Mouse (Mus musculus) heart, embryonic 13.5 days (tissue): ENCODE data around the gene Elmod1. TPM values are rescaled to one million over a fixed set of nuclear protein-coding genes. Genes with fewer than 3 reads are reported as not detected.

Experiments used
- ATAC-seq: fragments of 200-750 bp; cut with Nextera tagmentation; 2 replicates; pipeline ENCODE4 v1.8.0; 2017; ENCODE audit warnings: moderate TSS enrichment; ENCODE audit not compliant: insufficient number of reproducible peaks, low FRiP score, low TSS enrichment; ENCODE audit errors: extremely low read depth
- H3K27ac ChIP-seq: fragments of 300-500 bp; sonication (generic); replicated peaks from 2 replicates; pipeline ENCODE4 v1.5.1; 2015; ENCODE audit warnings: moderate library complexity, mild to moderate bottlenecking, inconsistent platforms
- H3K27me3 ChIP-seq: fragments of 300-500 bp; sonication (generic); replicated peaks from 2 replicates; pipeline ENCODE4 v1.6.1; 2015; ENCODE audit warnings: mild to moderate bottlenecking, inconsistent platforms
- H3K36me3 ChIP-seq: fragments of 300-500 bp; sonication (generic); 2 replicates; pipeline ENCODE4 v1.6.1; 2015; ENCODE audit warnings: mild to moderate bottlenecking, inconsistent platforms
- H3K4me1 ChIP-seq: fragments of 300-500 bp; sonication (generic); 2 replicates; pipeline ENCODE4 v1.6.1; 2015; ENCODE audit warnings: inconsistent platforms
- H3K4me2 ChIP-seq: fragments of 300-500 bp; sonication (generic); 2 replicates; pipeline ENCODE4 v1.6.1; 2015; ENCODE audit warnings: inconsistent platforms, mild to moderate bottlenecking, moderate library complexity
- H3K4me3 ChIP-seq: fragments of 300-500 bp; sonication (generic); 2 replicates; pipeline ENCODE4 v1.5.1; 2015; ENCODE audit warnings: moderate library complexity, mild to moderate bottlenecking, inconsistent platforms
- H3K9ac ChIP-seq: fragments of 300-500 bp; sonication (generic); 2 replicates; pipeline ENCODE4 v1.6.1; 2015; ENCODE audit warnings: inconsistent platforms, mild to moderate bottlenecking, moderate library complexity
- H3K9me3 ChIP-seq: fragments of 300-500 bp; sonication (generic); 2 replicates; pipeline ENCODE4 v1.6.1; 2016; ENCODE audit warnings: inconsistent platforms
- WGBS: fragments of 180-500 bp; shearing (Covaris S2); methylation state at CpG from one replicate; pipeline ENCODE4 v1.1.7; 2015; ENCODE audit warnings: mixed read lengths; 5-methylcytosine and 5-hydroxymethylcytosine counted together
- polyA plus RNA-seq: library from polyadenylated mRNA; unstranded; fragments of >200 nt; fragmentation: Nextera tagmentation; extraction: Ambion mirVana; gene quantifications from 2 replicates; pipeline ENCODE4 v1.2.1, GENCODE M21; 2015

Elmod1 gene
- polyA plus RNA-seq, 1 experiment from 2014 or later = not detected

- H3K9ac ChIP-seq = no peak overlapping the region
- 55% methylated on average over 9 of the region's 9 CpGs for WGBS
- H3K4me3 ChIP-seq = no peak overlapping the region
- H3K9me3 ChIP-seq = no peaks in the 10 kb centered on the region
- H3K27ac ChIP-seq = no peak overlapping the region
- H3K27me3 ChIP-seq = peaks cover 12% of the 10 kb centered on the region
- H3K4me2 ChIP-seq = no peak overlapping the region
- no peaks in the 10 kb centered on the region for H3K4me1 ChIP-seq
- ATAC-seq = no peak
- no peaks in the 10 kb centered on the region for H3K36me3 ChIP-seq
These were observed 7.3 kb downstream of the Elmod1 start for GRCm38 (mm10) chr9:53967610-53968368.

GRCm38 (mm10) chr9:53957021-53957420 is 18.1 kb downstream of the Elmod1 start:
- no peaks in the 10 kb centered on the region for H3K4me1 ChIP-seq
- no peaks in the 10 kb centered on the region for H3K36me3 ChIP-seq
- ATAC-seq = no peak
- no peak overlapping the region for H3K27ac ChIP-seq
- H3K4me3 ChIP-seq = no peak overlapping the region
- H3K27me3 ChIP-seq = no peaks in the 10 kb centered on the region
- H3K9me3 ChIP-seq = no peaks in the 10 kb centered on the region
- 55% methylated on average over 11 of the region's 11 CpGs for WGBS
- no peak overlapping the region for H3K4me2 ChIP-seq
- no peak overlapping the region for H3K9ac ChIP-seq

GRCm38 (mm10) chr9:53954853-53955252 is 20.2 kb downstream of the Elmod1 start:
- Histone ChIP-seq H3K4me1 (no peaks in the 10 kb centered on the region), H3K36me3 (no peaks in the 10 kb centered on the region), H3K9me3 (no peaks in the 10 kb centered on the region), H3K27ac (no peak overlapping the region), H3K9ac (no peak overlapping the region), H3K4me3 (no peak overlapping the region), H3K27me3 (no peaks in the 10 kb centered on the region), H3K4me2 (no peak overlapping the region)
- ATAC-seq = no peak
- 22% methylated on average over 6 of the region's 6 CpGs for WGBS

- ATAC-seq = no peak
- WGBS = 83% methylated on average over 2 of the region's 2 CpGs
These were observed 27.6 kb downstream of the Elmod1 start for GRCm38 (mm10) chr9:53947463-53947862.

GRCm38 (mm10) chr9:53938555-53938954 is 36.5 kb downstream of the Elmod1 start:
- H3K9me3 ChIP-seq = no peaks in the 10 kb centered on the region
- H3K36me3 ChIP-seq = no peaks in the 10 kb centered on the region
- H3K4me1 ChIP-seq = no peaks in the 10 kb centered on the region
- 0 out of 2 replicates have a peak, but pooled peaks cover 3% of the 10 kb centered on the region for H3K27me3 ChIP-seq
- H3K27ac ChIP-seq = no peak overlapping the region
- 78% methylated on average over 3 of the region's 3 CpGs for WGBS
- no peak overlapping the region for H3K4me2 ChIP-seq
- H3K9ac ChIP-seq = no peak overlapping the region
- ATAC-seq = no peak
- H3K4me3 ChIP-seq = no peak overlapping the region

More at GRCm38 (mm10) chr9:53947463-53947862, 27.6 kb downstream of the Elmod1 start:
- Histone ChIP-seq H3K9ac (no peak overlapping the region), H3K9me3 (no peaks in the 10 kb centered on the region), H3K4me2 (no peak overlapping the region), H3K27me3 (no peaks in the 10 kb centered on the region), H3K4me3 (no peak overlapping the region), H3K36me3 (no peaks in the 10 kb centered on the region), H3K4me1 (no peaks in the 10 kb centered on the region), H3K27ac (no peak overlapping the region)

- no peaks in the 10 kb centered on the region for H3K4me1 ChIP-seq
- H3K36me3 ChIP-seq = no peaks in the 10 kb centered on the region
- no peak overlapping the region for H3K27ac ChIP-seq
- WGBS = 62% methylated on average over 13 of the region's 13 CpGs
- no peak overlapping the region for H3K4me3 ChIP-seq
- 0 out of 2 replicates have a peak, but pooled peaks cover 3% of the 10 kb centered on the region for H3K27me3 ChIP-seq
- no peaks in the 10 kb centered on the region for H3K9me3 ChIP-seq
- no peak for ATAC-seq
- no peak overlapping the region for H3K4me2 ChIP-seq
- H3K9ac ChIP-seq = no peak overlapping the region
These were observed 40.9 kb downstream of the Elmod1 start for GRCm38 (mm10) chr9:53934179-53934578.

- H3K4me3 ChIP-seq = no peak overlapping the region
- no peak overlapping the region for H3K27ac ChIP-seq
- ATAC-seq = no peak
- H3K9me3 ChIP-seq = no peaks in the 10 kb centered on the region
- no peak overlapping the region for H3K9ac ChIP-seq
- no peak overlapping the region for H3K4me2 ChIP-seq
- H3K4me1 ChIP-seq = no peaks in the 10 kb centered on the region
- H3K27me3 ChIP-seq = 0 out of 2 replicates have a peak, but pooled peaks cover 3% of the 10 kb centered on the region
- WGBS = 65% methylated on average over 4 of the region's 4 CpGs
- no peaks in the 10 kb centered on the region for H3K36me3 ChIP-seq
These were observed 41.7 kb downstream of the Elmod1 start for GRCm38 (mm10) chr9:53933375-53933774.

GRCm38 (mm10) chr9:53930906-53931305 is 44.2 kb downstream of the Elmod1 start:
- 25% methylated on average over 7 of the region's 7 CpGs for WGBS
- Histone ChIP-seq H3K27ac (no peak overlapping the region), H3K27me3 (0 out of 2 replicates have a peak, but pooled peaks cover 3% of the 10 kb centered on the region), H3K9ac (no peak overlapping the region), H3K36me3 (no peaks in the 10 kb centered on the region), H3K4me2 (0 out of 2 replicates have a peak overlapping the region, but pooled peaks have one; percentile 25), H3K9me3 (no peaks in the 10 kb centered on the region), H3K4me1 (no peaks in the 10 kb centered on the region), H3K4me3 (no peak overlapping the region)
- no peak for ATAC-seq

- no peak for ATAC-seq
- 84% methylated on average over 1 of the region's 1 CpGs for WGBS
These were observed 54.0 kb downstream of the Elmod1 start for GRCm38 (mm10) chr9:53921061-53921460.

GRCm38 (mm10) chr9:53915929-53916721 is 59.0 kb downstream of the Elmod1 start:
- Histone ChIP-seq H3K4me3 (no peak overlapping the region), H3K36me3 (no peaks in the 10 kb centered on the region), H3K9ac (no peak overlapping the region), H3K4me2 (no peak overlapping the region), H3K9me3 (no peaks in the 10 kb centered on the region), H3K27me3 (0 out of 2 replicates have a peak, but pooled peaks cover 4% of the 10 kb centered on the region), H3K27ac (no peak overlapping the region), H3K4me1 (no peaks in the 10 kb centered on the region)
- 70% methylated on average over 10 of the region's 10 CpGs for WGBS
- ATAC-seq = no peak

More at GRCm38 (mm10) chr9:53921061-53921460, 54.0 kb downstream of the Elmod1 start:
- Histone ChIP-seq H3K9me3 (no peaks in the 10 kb centered on the region), H3K4me3 (no peak overlapping the region), H3K4me1 (no peaks in the 10 kb centered on the region), H3K36me3 (no peaks in the 10 kb centered on the region), H3K4me2 (no peak overlapping the region), H3K27ac (no peak overlapping the region), H3K9ac (no peak overlapping the region), H3K27me3 (0 out of 2 replicates have a peak, but pooled peaks cover 4% of the 10 kb centered on the region)

GRCm38 (mm10) chr9:53910823-53911222 is 64.3 kb downstream of the Elmod1 start:
- WGBS = 59% methylated on average over 2 of the region's 2 CpGs
- Histone ChIP-seq H3K36me3 (no peaks in the 10 kb centered on the region), H3K4me1 (no peaks in the 10 kb centered on the region), H3K9ac (no peak overlapping the region), H3K27me3 (no peaks in the 10 kb centered on the region), H3K4me2 (no peak overlapping the region), H3K27ac (no peak overlapping the region), H3K9me3 (no peaks in the 10 kb centered on the region), H3K4me3 (no peak overlapping the region)
- ATAC-seq = no peak
